ENCODE assay signal across 14 mouse cellular contexts in genomic region chr10:23177347-23178046, GRCm38 (mm10).
DNase-seq lines count a peak whose midpoint lies in the region; ATAC-seq and TF ChIP-seq lines count a peak whose summit lies in the region.
"Had no signal": no experiment of that assay in that cellular context is flagged by ENCODE, and none has a peak within 500 bp of the region (broad histone marks: within the 10 kb centered on the region; RNA-seq: fewer than 3 reads in every experiment).

No protein-coding gene starts in this region.

- no peak overlapping the region for H3ac ChIP-seq in myocyte (ENCODE audit: control insufficient read depth, insufficient read length)

- no peak overlapping the region for H3K27ac ChIP-seq in forebrain, embryonic 16.5 days (ENCODE audit: low read length)
- no peak overlapping the region for H3K27ac ChIP-seq in forebrain, embryonic 15.5 days (replicated peaks)
- peak overlapping the region; percentile 67; the same call in 1 of the 2 replicates for H3K27ac ChIP-seq in kidney, embryonic 14.5 days (ENCODE audit: low read depth, low read length)
- H3K27ac ChIP-seq in midbrain, embryonic 16.5 days (ENCODE audit: low read length): no peak overlapping the region
- H3K27ac ChIP-seq in midbrain, embryonic 13.5 days: no peak overlapping the region
- H3K27ac ChIP-seq: midbrain, embryonic 12.5 days; neural tube, embryonic 12.5 days had no signal

- no peak for ATAC-seq in forebrain, embryonic 16.5 days
- no peak for ATAC-seq in forebrain, embryonic 15.5 days (replicated peaks)
- no peak for ATAC-seq in kidney, embryonic 14.5 days (ENCODE audit: low FRiP score, low TSS enrichment)
- ATAC-seq in midbrain, embryonic 16.5 days: no peak
- no peak for ATAC-seq in midbrain, embryonic 13.5 days
- ATAC-seq: lung, postnatal 0 days had no signal

- H3K4me3 ChIP-seq in forebrain, embryonic 16.5 days (replicated peaks; ENCODE audit: low read length): no peak overlapping the region
- H3K4me3 ChIP-seq in forebrain, embryonic 15.5 days: no peak overlapping the region
- H3K4me3 ChIP-seq in kidney, embryonic 14.5 days (ENCODE audit: low read length): no peak overlapping the region
- H3K4me3 ChIP-seq in myocyte: no peak overlapping the region
- H3K4me3 ChIP-seq in midbrain, embryonic 16.5 days (ENCODE audit: low read depth, low read length): no peak overlapping the region
- H3K4me3 ChIP-seq in midbrain, embryonic 13.5 days (replicated peaks): no peak overlapping the region
- H3K4me3 ChIP-seq: midbrain, embryonic 12.5 days; neural tube, embryonic 12.5 days had no signal

- no peak for TF ChIP-seq POLR2A in myocyte (IDR thresholded peaks at IDR 0.05; ENCODE audit: insufficient read length, low read depth)

- no peaks in the 10 kb centered on the region for H3K9me3 ChIP-seq in forebrain, embryonic 16.5 days (ENCODE audit: control insufficient read depth, low read length)
- H3K9me3 ChIP-seq in forebrain, embryonic 15.5 days: no peaks in the 10 kb centered on the region
- H3K9me3 ChIP-seq in kidney, embryonic 14.5 days (ENCODE audit: control insufficient read depth, low read length): no peaks in the 10 kb centered on the region
- no peaks in the 10 kb centered on the region for H3K9me3 ChIP-seq in midbrain, embryonic 16.5 days (replicated peaks; ENCODE audit: control insufficient read depth, low read length, poor library complexity, severe bottlenecking)
- no peaks in the 10 kb centered on the region for H3K9me3 ChIP-seq in midbrain, embryonic 13.5 days
- H3K9me3 ChIP-seq: midbrain, embryonic 12.5 days; neural tube, embryonic 12.5 days had no signal

- peaks cover 20% of the 10 kb centered on the region for H3K79me2 ChIP-seq in myocyte (ENCODE audit: control insufficient read depth, insufficient read depth)

- no peaks in the 10 kb centered on the region for H3K27me3 ChIP-seq in forebrain, embryonic 16.5 days (replicated peaks; ENCODE audit: control insufficient read depth, insufficient read depth, low read length)
- H3K27me3 ChIP-seq in forebrain, embryonic 15.5 days: no peaks in the 10 kb centered on the region
- H3K27me3 ChIP-seq in kidney, embryonic 14.5 days (ENCODE audit: control insufficient read depth, insufficient read depth, low read length): no peaks in the 10 kb centered on the region
- H3K27me3 ChIP-seq in myocyte (ENCODE audit: control insufficient read depth, insufficient read depth, insufficient read length): no peaks in the 10 kb centered on the region
- no peaks in the 10 kb centered on the region for H3K27me3 ChIP-seq in midbrain, embryonic 16.5 days (ENCODE audit: control insufficient read depth, insufficient read depth, low read depth, low read length)
- no peaks in the 10 kb centered on the region for H3K27me3 ChIP-seq in midbrain, embryonic 13.5 days
- H3K27me3 ChIP-seq: midbrain, embryonic 12.5 days; neural tube, embryonic 12.5 days had no signal

- no peaks in the 10 kb centered on the region for H3K36me3 ChIP-seq in forebrain, embryonic 16.5 days (ENCODE audit: control insufficient read depth, insufficient read depth)
- H3K36me3 ChIP-seq in forebrain, embryonic 15.5 days: no peaks in the 10 kb centered on the region
- H3K36me3 ChIP-seq in kidney, embryonic 14.5 days (ENCODE audit: control insufficient read depth, insufficient read depth, low read length): no peaks in the 10 kb centered on the region
- H3K36me3 ChIP-seq in myocyte (ENCODE audit: control insufficient read depth, insufficient read depth): no peaks in the 10 kb centered on the region
- no peaks in the 10 kb centered on the region for H3K36me3 ChIP-seq in midbrain, embryonic 16.5 days (ENCODE audit: control insufficient read depth, insufficient read depth, low read length)
- no peaks in the 10 kb centered on the region for H3K36me3 ChIP-seq in midbrain, embryonic 13.5 days
- H3K36me3 ChIP-seq: midbrain, embryonic 12.5 days; neural tube, embryonic 12.5 days had no signal

- peak overlapping the region; percentile 2; the same call in 1 of the 2 replicates for H3K4me2 ChIP-seq in forebrain, embryonic 16.5 days (ENCODE audit: low read length)
- H3K4me2 ChIP-seq in forebrain, embryonic 15.5 days (replicated peaks): no peak overlapping the region
- H3K4me2 ChIP-seq in kidney, embryonic 14.5 days (replicated peaks; ENCODE audit: low read depth, low read length): no peak overlapping the region
- H3K4me2 ChIP-seq in myocyte (ENCODE audit: low read depth): peak overlapping the region; percentile 94
- no peak overlapping the region for H3K4me2 ChIP-seq in midbrain, embryonic 16.5 days (ENCODE audit: low read length)
- no peak overlapping the region for H3K4me2 ChIP-seq in midbrain, embryonic 13.5 days (replicated peaks)
- H3K4me2 ChIP-seq: midbrain, embryonic 12.5 days; neural tube, embryonic 12.5 days had no signal

- H3K9ac ChIP-seq in forebrain, embryonic 16.5 days (replicated peaks; ENCODE audit: low read depth, low read length): no peak overlapping the region
- H3K9ac ChIP-seq in forebrain, embryonic 15.5 days (replicated peaks): no peak overlapping the region
- H3K9ac ChIP-seq in kidney, embryonic 14.5 days (ENCODE audit: low read depth, low read length): no peak overlapping the region
- no peak overlapping the region for H3K9ac ChIP-seq in midbrain, embryonic 16.5 days (ENCODE audit: low read depth, low read length)
- no peak overlapping the region for H3K9ac ChIP-seq in midbrain, embryonic 13.5 days (replicated peaks)
- H3K9ac ChIP-seq: midbrain, embryonic 12.5 days; neural tube, embryonic 12.5 days had no signal

- H3K4me1 ChIP-seq in forebrain, embryonic 16.5 days (replicated peaks; ENCODE audit: control insufficient read depth, insufficient read depth, low read length): no peaks in the 10 kb centered on the region; the same call in 1 of the 2 replicates
- peaks cover 6% of the 10 kb centered on the region; the same call in 1 of the 2 replicates for H3K4me1 ChIP-seq in forebrain, embryonic 15.5 days
- peaks cover 26% of the 10 kb centered on the region; the same call in 1 of the 2 replicates for H3K4me1 ChIP-seq in kidney, embryonic 14.5 days (ENCODE audit: control insufficient read depth, insufficient read depth, low read length)
- H3K4me1 ChIP-seq in midbrain, embryonic 16.5 days (ENCODE audit: control insufficient read depth, insufficient read depth, low read length): no peaks in the 10 kb centered on the region
- H3K4me1 ChIP-seq in midbrain, embryonic 13.5 days (replicated peaks): no peaks in the 10 kb centered on the region

- 64% methylated on average over 5 of the region's 5 CpGs for WGBS in forebrain, embryonic 16.5 days
- 67% methylated on average over 5 of the region's 5 CpGs for WGBS in forebrain, embryonic 15.5 days
- 48% methylated on average over 5 of the region's 5 CpGs for WGBS in kidney, embryonic 14.5 days
- 75% methylated on average over 5 of the region's 5 CpGs for WGBS in midbrain, embryonic 16.5 days
- 74% methylated on average over 5 of the region's 5 CpGs for WGBS in midbrain, embryonic 13.5 days

- DNase-seq in kidney, postnatal 14 days: no peak
- peak; percentile 58 for DNase-seq in brain, adult 2 months (ENCODE audit: low read depth, low spot score)
- DNase-seq: adrenal gland, postnatal 14 days; spleen, adult 18-20 months; thymus, postnatal 4 days had no signal

TF ChIP-seq in myocyte, 11 proteins besides CTCF, POLR2A, EP300 and RAD21:
- TF ChIP-seq POLR2AphosphoS2 (IDR thresholded peaks at IDR 0.05; ENCODE audit: insufficient read length, low read depth): no peak
- TF ChIP-seq USF1 (IDR thresholded peaks at IDR 0.05; ENCODE audit: low read depth): peak; percentile 82
- TF ChIP-seq TCF12 (IDR thresholded peaks at IDR 0.05; ENCODE audit: insufficient read depth, poor library complexity, severe bottlenecking): peak; percentile 46
- peak; percentile 17 to 59 (median 56) for TF ChIP-seq MYOD1 (IDR thresholded peaks at IDR 0.05; ENCODE audit: control insufficient read depth in 1 of 3, insufficient read length in 2 of 3, low read depth in 2 of 3)
- peak in 1 of 3 experiments; percentile 80 for TF ChIP-seq MYOG (IDR thresholded peaks at IDR 0.05; ENCODE audit: control insufficient read depth in 1 of 3, insufficient read depth in 1 of 3, insufficient read length in 2 of 3, low read depth in 2 of 3)

Comparison
In these comparisons a context has a peak if more than half of its experiments do, and no peak if none do; other contexts are left out.
1. H3K4me2 ChIP-seq: peak in forebrain, embryonic 16.5 days (single experiment) and myocyte (single experiment); none in forebrain, embryonic 15.5 days (single experiment), kidney, embryonic 14.5 days (single experiment), midbrain, embryonic 16.5 days (single experiment) and midbrain, embryonic 13.5 days (single experiment).